Mouse (Mus musculus) forebrain, embryonic 12.5 days (tissue): ENCODE data around the gene Dgkd. TPM values are rescaled to one million over a fixed set of nuclear protein-coding genes. Genes with fewer than 3 reads are reported as not detected.

Experiments used
- ATAC-seq: fragments of 200-750 bp; cut with Nextera tagmentation; 2 replicates; pipeline ENCODE4 v1.8.0; 2017; ENCODE audit warnings: moderate TSS enrichment; ENCODE audit not compliant: low FRiP score
- H3K27ac ChIP-seq: fragments of 300-500 bp; sonication (generic); 2 replicates; pipeline ENCODE4 v1.5.1; 2016; ENCODE audit warnings: mild to moderate bottlenecking
- H3K27me3 ChIP-seq: fragments of 300-500 bp; sonication (generic); 2 replicates; pipeline ENCODE4 v1.6.1; 2016; ENCODE audit warnings: mild to moderate bottlenecking
- H3K36me3 ChIP-seq: fragments of 300-500 bp; sonication (generic); replicated peaks from 2 replicates; pipeline ENCODE4 v1.6.1; 2016; ENCODE audit warnings: mild to moderate bottlenecking
- H3K4me1 ChIP-seq: fragments of 300-500 bp; sonication (generic); 2 replicates; pipeline ENCODE4 v1.6.1; 2016
- H3K4me2 ChIP-seq: fragments of 300-500 bp; sonication (generic); 2 replicates; pipeline ENCODE4 v1.6.1; 2016; ENCODE audit warnings: mild to moderate bottlenecking, moderate library complexity
- H3K4me3 ChIP-seq: fragments of 300-500 bp; sonication (generic); replicated peaks from 2 replicates; pipeline ENCODE4 v1.5.1; 2016; ENCODE audit warnings: mild to moderate bottlenecking
- H3K9ac ChIP-seq: fragments of 300-500 bp; sonication (generic); 2 replicates; pipeline ENCODE4 v1.6.1; 2016; ENCODE audit warnings: mild to moderate bottlenecking
- H3K9me3 ChIP-seq: fragments of 300-500 bp; sonication (generic); 2 replicates; pipeline ENCODE4 v1.6.1; 2016
- WGBS: fragments of 180-500 bp; shearing (Covaris S2); methylation state at CpG from one replicate; pipeline ENCODE4 v1.1.7; 2016; 5-methylcytosine and 5-hydroxymethylcytosine counted together
- polyA plus RNA-seq: library from polyadenylated mRNA; unstranded; fragments of >200 nt; fragmentation: Nextera tagmentation; extraction: Ambion mirVana; gene quantifications from 2 replicates; pipeline ENCODE4 v1.2.1, GENCODE M21; 2016

Dgkd gene
- polyA plus RNA-seq, 1 experiment from 2014 or later: 43.2 TPM

GRCm38 (mm10) chr1:87924888-87925287 lies 71.8 kb downstream of the Dgkd start:
- Histone ChIP-seq H3K4me2 (no peak overlapping the region), H3K27ac (no peak overlapping the region), H3K4me1 (no peaks in the 10 kb centered on the region), H3K9ac (no peak overlapping the region), H3K27me3 (no peaks in the 10 kb centered on the region), H3K9me3 (no peaks in the 10 kb centered on the region), H3K36me3 (peaks cover 69% of the 10 kb centered on the region), H3K4me3 (no peak overlapping the region)
- ATAC-seq: no peak
- WGBS: 89% methylated on average over 4 of the region's 4 CpGs

- Histone ChIP-seq H3K4me3 (no peak overlapping the region), H3K27ac (no peak overlapping the region), H3K36me3 (peaks cover 73% of the 10 kb centered on the region), H3K27me3 (no peaks in the 10 kb centered on the region), H3K4me2 (no peak overlapping the region), H3K9ac (no peak overlapping the region), H3K9me3 (no peaks in the 10 kb centered on the region), H3K4me1 (no peaks in the 10 kb centered on the region)
- ATAC-seq: no peak
- 63% methylated on average over 5 of the region's 5 CpGs for WGBS
Observed at GRCm38 (mm10) chr1:87929730-87930129, 76.6 kb downstream of the Dgkd start.

GRCm38 (mm10) chr1:87933051-87933450 lies 80.0 kb downstream of the Dgkd start:
- Histone ChIP-seq H3K9me3 (no peaks in the 10 kb centered on the region), H3K9ac (no peak overlapping the region), H3K4me3 (no peak overlapping the region), H3K27ac (no peak overlapping the region), H3K4me1 (no peaks in the 10 kb centered on the region), H3K4me2 (no peak overlapping the region), H3K27me3 (no peaks in the 10 kb centered on the region), H3K36me3 (peaks cover 73% of the 10 kb centered on the region)
- ATAC-seq: no peak
- 86% methylated on average over 5 of the region's 5 CpGs for WGBS

- no peaks in the 10 kb centered on the region for H3K27me3 ChIP-seq
- H3K4me3 ChIP-seq: no peak overlapping the region
- no peak for ATAC-seq
- H3K4me2 ChIP-seq: no peak overlapping the region
- H3K27ac ChIP-seq: no peak overlapping the region
- H3K36me3 ChIP-seq: peaks cover 84% of the 10 kb centered on the region
- WGBS: 93% methylated on average over 9 of the region's 9 CpGs
- no peaks in the 10 kb centered on the region for H3K4me1 ChIP-seq
- H3K9me3 ChIP-seq: no peaks in the 10 kb centered on the region
- no peak overlapping the region for H3K9ac ChIP-seq
Observed at GRCm38 (mm10) chr1:87935095-87935494, 82.0 kb downstream of the Dgkd start.

- H3K9me3 ChIP-seq: no peaks in the 10 kb centered on the region
- no peak overlapping the region for H3K27ac ChIP-seq
- no peaks in the 10 kb centered on the region for H3K27me3 ChIP-seq
- H3K4me3 ChIP-seq: no peak overlapping the region
- no peaks in the 10 kb centered on the region for H3K4me1 ChIP-seq
- ATAC-seq: no peak
- WGBS: 91% methylated on average over 2 of the region's 2 CpGs
- no peak overlapping the region for H3K4me2 ChIP-seq
- no peak overlapping the region for H3K9ac ChIP-seq
- H3K36me3 ChIP-seq: peaks cover 89% of the 10 kb centered on the region
Observed at GRCm38 (mm10) chr1:87935546-87935945, 82.5 kb downstream of the Dgkd start.

GRCm38 (mm10) chr1:87936075-87936474 lies 83.0 kb downstream of the Dgkd start:
- ATAC-seq: no peak
- Histone ChIP-seq H3K4me1 (no peaks in the 10 kb centered on the region), H3K9me3 (no peaks in the 10 kb centered on the region), H3K36me3 (peaks cover 89% of the 10 kb centered on the region), H3K27me3 (no peaks in the 10 kb centered on the region), H3K9ac (no peak overlapping the region), H3K4me2 (no peak overlapping the region), H3K4me3 (no peak overlapping the region), H3K27ac (no peak overlapping the region)
- 92% methylated on average over 7 of the region's 7 CpGs for WGBS

- no peak for ATAC-seq
- H3K36me3 ChIP-seq: peaks cover 91% of the 10 kb centered on the region
- no peak overlapping the region for H3K9ac ChIP-seq
- no peaks in the 10 kb centered on the region for H3K9me3 ChIP-seq
- no peaks in the 10 kb centered on the region for H3K27me3 ChIP-seq
- H3K4me3 ChIP-seq: no peak overlapping the region
- no peaks in the 10 kb centered on the region for H3K4me1 ChIP-seq
- H3K4me2 ChIP-seq: no peak overlapping the region
- no peak overlapping the region for H3K27ac ChIP-seq
- 55% methylated on average over 2 of the region's 2 CpGs for WGBS
Observed at GRCm38 (mm10) chr1:87936516-87936915, 83.4 kb downstream of the Dgkd start.

GRCm38 (mm10) chr1:87941765-87942164 lies 88.7 kb downstream of the Dgkd start:
- Histone ChIP-seq H3K27me3 (no peaks in the 10 kb centered on the region), H3K4me2 (no peak overlapping the region), H3K9ac (no peak overlapping the region), H3K9me3 (no peaks in the 10 kb centered on the region), H3K36me3 (peaks cover 98% of the 10 kb centered on the region), H3K4me3 (no peak overlapping the region), H3K4me1 (no peaks in the 10 kb centered on the region), H3K27ac (no peak overlapping the region)
- 95% methylated on average over 1 of the region's 1 CpGs for WGBS
- ATAC-seq: no peak

GRCm38 (mm10) chr1:87947681-87948091 lies 94.6 kb downstream of the Dgkd start:
- peaks cover 93% of the 10 kb centered on the region for H3K36me3 ChIP-seq
- H3K4me1 ChIP-seq: no peaks in the 10 kb centered on the region
- no peak overlapping the region for H3K4me3 ChIP-seq
- no peak overlapping the region for H3K27ac ChIP-seq
- no peak overlapping the region for H3K4me2 ChIP-seq
- H3K9ac ChIP-seq: no peak overlapping the region
- WGBS: 94% methylated on average over 6 of the region's 6 CpGs
- no peaks in the 10 kb centered on the region for H3K27me3 ChIP-seq
- ATAC-seq: no peak
- H3K9me3 ChIP-seq: no peaks in the 10 kb centered on the region

- H3K4me3 ChIP-seq: no peak overlapping the region
- no peak for ATAC-seq
- H3K4me1 ChIP-seq: no peaks in the 10 kb centered on the region
- no peak overlapping the region for H3K4me2 ChIP-seq
- no peaks in the 10 kb centered on the region for H3K9me3 ChIP-seq
- H3K27ac ChIP-seq: no peak overlapping the region
- no peaks in the 10 kb centered on the region for H3K27me3 ChIP-seq
- peaks cover 87% of the 10 kb centered on the region for H3K36me3 ChIP-seq
- no peak overlapping the region for H3K9ac ChIP-seq
- 92% methylated on average over 3 of the region's 3 CpGs for WGBS
Observed at GRCm38 (mm10) chr1:87951641-87952040, 98.6 kb downstream of the Dgkd start.

- Histone ChIP-seq H3K27ac (no peak overlapping the region), H3K36me3 (peaks cover 86% of the 10 kb centered on the region), H3K4me1 (no peaks in the 10 kb centered on the region), H3K4me3 (no peak overlapping the region), H3K9ac (no peak overlapping the region), H3K27me3 (no peaks in the 10 kb centered on the region), H3K4me2 (no peak overlapping the region), H3K9me3 (no peaks in the 10 kb centered on the region)
- no peak for ATAC-seq
- 79% methylated on average over 3 of the region's 3 CpGs for WGBS
Observed at GRCm38 (mm10) chr1:87953073-87953472, 100.0 kb downstream of the Dgkd start.

GRCm38 (mm10) chr1:87958931-87959330 lies 105.8 kb downstream of the Dgkd start:
- Histone ChIP-seq H3K27ac (no peak overlapping the region), H3K4me3 (no peak overlapping the region), H3K4me2 (no peak overlapping the region), H3K9ac (no peak overlapping the region), H3K36me3 (peaks cover 62% of the 10 kb centered on the region), H3K4me1 (no peaks in the 10 kb centered on the region), H3K9me3 (no peaks in the 10 kb centered on the region), H3K27me3 (no peaks in the 10 kb centered on the region)
- 93% methylated on average over 1 of the region's 1 CpGs for WGBS
- ATAC-seq: no peak

- peaks cover 62% of the 10 kb centered on the region for H3K36me3 ChIP-seq
- no peak for ATAC-seq
- no peak overlapping the region for H3K9ac ChIP-seq
- no peak overlapping the region for H3K4me2 ChIP-seq
- H3K27me3 ChIP-seq: no peaks in the 10 kb centered on the region
- H3K27ac ChIP-seq: no peak overlapping the region
- WGBS: 77% methylated on average over 4 of the region's 4 CpGs
- H3K4me1 ChIP-seq: no peaks in the 10 kb centered on the region
- H3K4me3 ChIP-seq: no peak overlapping the region
- no peaks in the 10 kb centered on the region for H3K9me3 ChIP-seq
Observed at GRCm38 (mm10) chr1:87959532-87959931, 106.4 kb downstream of the Dgkd start.
